Mouse (Mus musculus) liver, embryonic 18 days (tissue): ENCODE results near the gene Emid1. TPM values are rescaled to one million over a fixed set of nuclear protein-coding genes. Genes with fewer than 3 reads are reported as not detected.

Experiments
- polyA plus RNA-seq: library from polyadenylated mRNA; depleted of rRNA; stranded (reverse); fragments of >200 nt; gene quantifications from 2 replicates; pipeline ENCODE4 v1.2.3, GENCODE M21; 2012; rRNA removed

Gene Emid1
- polyA plus RNA-seq = 1.9 and 2.2 TPM in 2 replicates

DNA sequence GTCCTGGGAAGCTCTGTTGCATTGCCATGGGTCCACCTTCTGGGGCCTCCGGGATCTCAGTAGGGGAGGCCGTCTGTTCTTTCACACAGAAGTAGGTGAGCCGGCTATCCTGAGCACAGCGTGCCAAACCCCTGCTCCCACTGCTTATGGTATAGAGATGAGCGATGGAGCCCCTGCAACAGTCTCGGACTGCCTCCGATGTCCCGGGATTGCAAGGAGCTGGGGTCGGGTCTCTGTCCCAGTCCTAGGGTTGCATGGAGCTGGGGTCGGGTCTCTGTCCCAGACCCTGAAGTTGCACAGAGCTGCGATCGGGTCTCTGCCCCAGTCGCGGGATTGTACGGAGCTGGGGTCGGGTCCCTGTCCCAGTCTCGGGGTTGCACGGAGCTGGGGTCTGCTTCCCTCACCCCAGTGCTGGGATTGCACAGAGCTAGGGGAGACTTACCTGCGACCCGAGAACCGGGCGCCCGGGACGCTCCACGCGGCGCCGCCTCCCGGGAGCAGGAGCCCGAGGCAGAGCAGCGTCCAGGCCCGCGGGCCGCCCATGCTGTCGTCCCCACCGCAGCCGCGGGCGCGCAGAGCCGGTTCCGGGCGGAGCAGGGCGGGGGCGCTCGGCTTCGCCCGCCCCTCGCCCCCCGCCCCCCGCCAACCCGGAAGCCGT is at the start of gene Emid1:
Gene Emid1 (minus strand): TSS at position 578 of the 658 bp plus-strand sequence.

GRCm38 (mm10) chr11:5098736-5099542 is 53.1 kb downstream of the Emid1 start, which contains the start of the genes Rhbdd3 and Ewsr1:
Gene Rhbdd3 (plus strand): TSS chr11:5098926.
Gene Ewsr1 (minus strand): TSS chr11:5099266.

DNA sequence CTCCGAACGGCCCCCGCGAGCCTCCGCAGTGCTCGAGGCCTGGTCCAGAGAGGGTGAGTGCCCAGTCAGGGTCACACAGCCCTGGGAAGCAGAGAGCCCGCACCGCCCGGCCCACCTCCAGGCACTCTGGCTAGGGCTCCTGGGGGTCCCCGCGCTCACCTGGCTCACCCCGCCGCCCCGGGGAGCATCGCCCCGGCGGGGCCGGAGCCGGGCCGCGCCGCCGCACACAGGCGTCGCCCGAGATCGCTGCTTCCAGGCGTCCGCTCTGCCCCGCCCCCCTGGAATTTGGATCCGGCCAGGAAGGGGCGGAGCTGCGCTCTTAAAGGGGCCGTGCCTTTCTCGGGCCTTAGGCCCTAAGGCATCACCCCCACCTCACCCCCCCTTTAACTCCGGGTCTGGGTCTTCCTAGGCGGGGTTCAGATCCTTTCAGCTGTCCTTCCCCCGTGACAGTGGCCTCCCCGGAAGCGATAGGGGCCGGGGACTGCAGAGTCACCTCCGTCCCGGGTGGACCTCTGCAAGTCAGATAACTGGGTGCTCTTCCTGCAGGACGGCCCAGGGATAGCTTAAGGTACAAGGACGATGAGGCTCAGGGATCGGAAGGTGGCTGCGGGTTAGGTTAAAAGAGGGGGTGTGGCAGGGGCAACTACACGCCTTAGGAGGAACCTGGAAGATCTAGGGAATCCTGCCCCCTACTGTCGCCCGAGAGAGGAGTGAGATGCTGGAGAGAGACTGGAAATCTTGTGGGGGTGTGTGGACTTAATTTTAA is 86.8 kb downstream of the Emid1 start, which contains the start of gene Gas2l1:
Gene Gas2l1 (minus strand): TSS at position 272 of the 766 bp plus-strand sequence.

GRCm38 (mm10) chr11:5057856-5058641 is 94.0 kb downstream of the Emid1 start, which contains the start of gene Rasl10a:
Gene Rasl10a (plus strand): TSS chr11:5058128.

Other genes with a start within 250 kb of the Emid1 start
- 0.07 and 0.08 TPM in 2 replicates for gene Nefh, start 204.2 kb downstream of the Emid1 start, polyA plus RNA-seq
- gene Ap1b1, start 165.4 kb downstream of the Emid1 start, polyA plus RNA-seq = 34.2 and 43.2 TPM in 2 replicates
- 0.36 and 0.44 TPM in 2 replicates for gene Rasl10a, start 94.1 kb downstream of the Emid1 start, polyA plus RNA-seq
- 10.7 and 12.1 TPM in 2 replicates for gene Gas2l1, start 86.9 kb downstream of the Emid1 start, polyA plus RNA-seq
- gene Rhbdd3, start 53.3 kb downstream of the Emid1 start, polyA plus RNA-seq = 10.1 and 11.4 TPM in 2 replicates
- gene Ewsr1, start 53.0 kb downstream of the Emid1 start, polyA plus RNA-seq = 162 and 183 TPM in 2 replicates
- 1.9 and 2.3 TPM in 2 replicates for gene Kremen1, start 109.3 kb upstream of the Emid1 start, polyA plus RNA-seq